Mouse (Mus musculus) ES-E14 (cell line): ENCODE measurements at regions not wholly inside any gene's neighbourhood (a gene's known extent, or its start where the extent isn't known, plus 50 kb on each side); places are given as distances from the start of the nearest gene placed in this dataset.
"Not testable (repeated sequence)": the region's sequence is repeated elsewhere in the genome, so short reads cannot be mapped to it uniquely, and the experiment has no call there.

ENCODE experiments used
- DNase-seq: peaks from one replicate; pipeline ENCODE4 v3.0.0-alpha.2; 2013; ENCODE audit warnings: low read depth, low spot score
- H3K27ac ChIP-seq: 2 replicates; pipeline ENCODE4 v1.5.1; 2012; ENCODE audit warnings: low read depth, mild to moderate bottlenecking, low read length, moderate library complexity, mixed read lengths; ENCODE audit not compliant: poor library complexity, insufficient read depth, severe bottlenecking
- H3K36me3 ChIP-seq: 2 replicates; pipeline ENCODE4 v1.6.1; 2012; ENCODE audit warnings: mild to moderate bottlenecking, low read length, moderate library complexity, mixed read lengths; ENCODE audit not compliant: control insufficient read depth, poor library complexity, insufficient read depth, severe bottlenecking
- H3K4me1 ChIP-seq, 2 experiments: fragments of 150-350 bp in 1 of 2; sonication (generic) in 1 of 2; 2 replicates each; pipeline ENCODE4 v1.6.1; 2012; ENCODE audit warnings: low read length in 2 of 2, mild to moderate bottlenecking in 1 of 2, mixed read lengths in 1 of 2; ENCODE audit not compliant: control insufficient read depth in 2 of 2, insufficient read depth in 2 of 2, poor library complexity in 1 of 2
- H3K4me3 ChIP-seq, 2 experiments: fragments of 150-350 bp in 1 of 2; sonication (generic) in 1 of 2; 2 replicates each; pipeline ENCODE4 v1.5.1; 2012; ENCODE audit warnings: low read length in 2 of 2, low read depth in 1 of 2, mild to moderate bottlenecking in 1 of 2, mixed read lengths in 1 of 2; ENCODE audit not compliant: insufficient read depth in 1 of 2, poor library complexity in 1 of 2, severe bottlenecking in 1 of 2
- H3K9ac ChIP-seq: 2 replicates; pipeline ENCODE4 v1.6.1; 2012; ENCODE audit warnings: low read depth, mild to moderate bottlenecking, low read length, mixed read lengths; ENCODE audit not compliant: poor library complexity, insufficient read depth, severe bottlenecking
- H3K9me3 ChIP-seq: fragments of 150-350 bp; sonication (generic); 2 replicates; pipeline ENCODE4 v1.6.1; 2012; ENCODE audit warnings: low read depth, mild to moderate bottlenecking, low read length; ENCODE audit not compliant: control insufficient read depth, insufficient read depth
- CHD2 ChIP-seq: IDR thresholded peaks from 2 replicates; pipeline ENCODE4 v1.6.1; 2014; ENCODE audit warnings: mild to moderate bottlenecking, low read depth, low read length, inconsistent platforms
- HCFC1 ChIP-seq: IDR thresholded peaks from 2 replicates; pipeline ENCODE4 v1.6.1; 2012; ENCODE audit warnings: low read length, inconsistent platforms, borderline replicate concordance; ENCODE audit not compliant: insufficient read depth
- MAFK ChIP-seq: IDR thresholded peaks from 2 replicates; pipeline ENCODE4 v1.6.1; 2014; ENCODE audit warnings: mild to moderate bottlenecking, low read depth, low read length, inconsistent platforms; ENCODE audit not compliant: insufficient read depth
- ZC3H11A ChIP-seq: IDR thresholded peaks from 2 replicates; pipeline ENCODE4 v1.6.1; 2012; ENCODE audit warnings: low read depth, mild to moderate bottlenecking, inconsistent platforms, low read length, borderline replicate concordance
- ZNF384 ChIP-seq: IDR thresholded peaks from 2 replicates; pipeline ENCODE4 v1.6.1; 2012; ENCODE audit warnings: low read depth, low read length, inconsistent platforms
- in situ Hi-C, 2 experiments: fragments of 600-800 bp; cut with MboI; formaldehyde crosslinking; loops; one replicate each; pipeline ENCODE4 v1.15.1; 2025; ENCODE audit warnings: low sequenced_read_pairs in 2 of 2, inconsistent platforms in 1 of 2; ENCODE audit not compliant: unreplicated experiment in 2 of 2

DNA sequence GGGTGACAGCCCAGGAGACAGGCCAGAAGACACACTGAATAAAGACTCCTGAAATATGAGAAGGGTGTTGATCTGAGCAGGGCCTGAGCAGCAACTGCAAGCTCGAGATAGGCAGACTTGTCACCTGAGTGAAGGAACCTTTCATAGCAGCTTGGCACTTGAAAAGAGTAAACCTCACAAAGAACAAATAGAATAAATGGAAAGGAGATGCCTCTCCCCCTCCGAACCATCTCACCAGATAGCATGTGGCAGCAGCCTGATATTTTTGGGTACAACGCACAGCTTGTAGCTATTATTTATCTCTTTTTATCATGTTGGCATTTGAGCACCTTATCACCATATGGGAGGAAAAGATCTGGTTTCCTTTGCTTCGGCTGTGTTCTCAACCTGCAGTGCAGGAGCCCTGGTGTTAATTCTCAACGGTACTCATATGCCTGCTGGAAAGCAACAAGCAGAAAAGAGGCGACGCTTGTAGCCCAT, 88.0 kb upstream of the Nabp1 start:
- Histone ChIP-seq H3K36me3 (no peaks in the 10 kb centered on the region), H3K4me3 (no peak overlapping the region), H3K9ac (no peak overlapping the region), H3K9me3 (no peaks in the 10 kb centered on the region), H3K4me1 (no peaks in the 10 kb centered on the region), H3K27ac (no peak overlapping the region)
- in situ Hi-C loops = no loop called here
- TF ChIP-seq CHD2 (no peak), MAFK (no peak), HCFC1 (no peak), ZNF384 (no peak)
- DNase-seq = no peak

DNA sequence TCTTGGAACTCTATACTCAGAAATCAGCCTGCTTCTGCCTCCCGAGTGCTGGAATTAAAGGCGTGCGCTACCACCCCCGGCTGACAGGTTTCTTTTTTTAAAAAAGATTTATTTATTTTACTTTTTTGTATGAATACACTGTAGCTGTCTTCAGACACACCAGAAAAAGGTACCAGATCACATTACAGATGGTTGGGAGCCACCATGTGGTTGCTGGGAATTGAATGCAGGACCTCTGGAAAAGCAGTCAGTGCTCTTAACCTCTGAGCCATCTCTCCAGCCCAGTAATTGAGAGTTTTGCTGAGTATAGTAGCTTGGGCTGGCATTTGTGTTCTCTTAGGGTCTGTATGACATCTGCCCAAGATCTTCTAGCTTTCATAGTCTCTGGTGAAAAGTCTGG, 78.4 kb upstream of the Nabp1 start:
- in situ Hi-C loops, H3K27ac ChIP-seq, DNase-seq, H3K9ac ChIP-seq, H3K9me3 ChIP-seq, H3K4me3 ChIP-seq, H3K36me3 ChIP-seq, H3K4me1 ChIP-seq: not testable (repeated sequence)

DNA sequence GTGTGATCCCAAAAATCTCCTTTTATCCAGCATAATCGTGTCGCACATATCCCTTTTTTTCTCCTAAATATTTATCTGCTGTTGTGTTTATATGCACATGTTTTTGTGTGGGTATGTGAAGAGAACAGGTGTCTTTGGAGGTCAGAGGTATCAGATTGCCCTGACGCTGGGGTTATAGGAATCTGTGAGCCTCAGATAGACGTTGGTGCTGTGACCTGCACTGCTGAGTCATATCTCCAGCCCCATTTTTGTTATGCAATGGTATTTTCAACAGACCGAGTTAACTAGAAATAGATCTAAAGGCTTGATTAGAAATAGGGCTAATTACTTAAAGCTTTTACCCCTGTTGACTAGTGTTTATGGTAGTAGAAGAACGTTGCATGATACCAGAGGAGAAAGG, 75.5 kb upstream of the Nabp1 start:
- TF ChIP-seq CHD2 (no peak), MAFK (no peak), ZC3H11A (no peak), ZNF384 (no peak), HCFC1 (no peak)
- Histone ChIP-seq H3K9me3 (no peaks in the 10 kb centered on the region), H3K4me3 (no peak overlapping the region), H3K36me3 (no peaks in the 10 kb centered on the region), H3K27ac (no peak overlapping the region), H3K4me1 (no peaks in the 10 kb centered on the region), H3K9ac (no peak overlapping the region)
- in situ Hi-C loops = no loop called here
- DNase-seq = no peak

DNA sequence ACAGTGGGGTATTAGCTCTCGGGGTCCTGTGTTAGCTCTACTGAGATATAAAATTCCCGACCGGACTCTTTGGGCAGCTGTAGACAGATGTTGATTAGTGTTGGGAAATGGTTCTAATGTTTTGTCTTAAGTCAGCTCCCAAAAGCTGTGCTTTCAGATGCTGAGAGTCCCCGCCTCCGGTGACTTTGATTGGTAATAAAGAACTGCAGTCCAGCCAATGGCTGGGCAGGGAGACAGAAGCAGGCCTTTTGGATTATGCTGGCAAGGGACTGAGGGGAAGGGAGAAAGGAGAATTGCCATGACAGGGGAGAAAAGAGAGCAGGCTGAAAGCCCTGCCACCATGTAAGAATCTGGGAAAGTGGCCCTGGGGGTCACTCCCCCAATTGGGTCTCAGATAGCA, 73.4 kb upstream of the Nabp1 start:
- H3K9me3 ChIP-seq = no peaks in the 10 kb centered on the region
- no peak overlapping the region for H3K4me3 ChIP-seq
- no peak overlapping the region for H3K27ac ChIP-seq
- TF ChIP-seq MAFK = no peak
- H3K4me1 ChIP-seq = no peaks in the 10 kb centered on the region
- H3K36me3 ChIP-seq = no peaks in the 10 kb centered on the region
- in situ Hi-C loops = no loop called here
- no peak overlapping the region for H3K9ac ChIP-seq
- no peak for DNase-seq

DNA sequence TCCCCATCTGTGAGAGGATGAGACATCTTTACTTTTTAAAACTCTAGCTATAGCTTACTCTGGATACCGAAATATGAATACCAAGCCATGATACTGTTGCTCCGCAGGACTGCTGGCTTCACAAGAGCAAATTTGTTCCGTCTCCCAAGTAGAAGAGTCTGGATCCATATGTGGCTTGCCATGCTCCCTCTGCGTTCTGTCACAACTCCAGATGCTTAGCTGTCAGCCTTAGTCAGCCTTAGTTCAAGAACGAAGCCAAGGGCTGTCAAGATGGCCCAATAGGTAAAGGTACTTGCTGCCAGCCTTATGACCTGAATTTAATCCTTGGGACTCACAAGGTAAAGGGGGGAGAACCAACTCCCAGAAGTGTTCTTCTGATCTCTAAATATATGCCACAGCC, 64.6 kb upstream of the Nabp1 start:
- Histone ChIP-seq H3K27ac (no peak overlapping the region), H3K4me1 (peaks cover 0 to 1% of the 10 kb centered on the region in 2 experiments; a peak in 1 of 4 replicates), H3K9ac (no peak overlapping the region), H3K4me3 (no peak overlapping the region), H3K36me3 (no peaks in the 10 kb centered on the region), H3K9me3 (no peaks in the 10 kb centered on the region)
- TF ChIP-seq MAFK (no peak), CHD2 (no peak), ZC3H11A (no peak), HCFC1 (no peak), ZNF384 (no peak)
- in situ Hi-C loops = no loop called here
- no peak for DNase-seq
